Mouse (Mus musculus): ENCODE data around the gene Syt8. TPM values are rescaled to one million over a fixed set of nuclear protein-coding genes. Genes with fewer than 3 reads are reported as not detected.

Gene Syt8
- polyA plus RNA-seq, 1 experiment from 2014 or later = not detected

DNA sequence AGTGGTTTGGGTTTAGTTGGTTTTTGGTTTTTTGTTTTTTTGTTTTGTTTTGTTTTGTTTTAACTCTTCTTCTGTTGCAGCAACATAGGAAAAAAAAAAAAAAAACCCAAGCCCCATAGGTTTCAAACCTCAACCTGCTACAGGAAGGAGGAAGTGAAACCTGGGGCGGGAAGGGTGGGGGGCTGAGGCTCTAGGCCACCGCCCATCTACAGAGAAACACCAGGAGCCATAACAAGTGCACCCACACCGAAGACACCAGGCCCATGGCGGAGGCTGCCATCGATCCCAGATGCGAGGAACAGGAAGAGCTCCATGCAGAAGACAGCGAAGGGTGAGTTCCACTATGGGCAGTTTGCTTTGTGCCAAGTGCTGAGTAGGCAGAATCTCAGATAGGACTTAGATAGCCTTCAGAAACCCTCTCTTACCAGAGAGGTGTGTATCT lies 26.0 kb downstream of the Syt8 start, which contains the start of gene Lsp1:
Lsp1 (plus strand) TSS at position 174 of the 442 bp plus-strand sequence.
- no peaks in the 10 kb centered on the region for H3K27me3 ChIP-seq (ENCODE audit: control insufficient read depth, insufficient read depth, low read length)
- no peak within 1 kb of the TSS for H3K4me3 ChIP-seq (ENCODE audit: low read length)
- H3K4me2 ChIP-seq (replicated peaks; ENCODE audit: low read depth, low read length) = no peak within 1 kb of the TSS
- ATAC-seq (ENCODE audit: low FRiP score, low TSS enrichment) = no peak
- peak within 1 kb of the TSS; percentile 93; the same call in 1 of the 2 replicates for H3K27ac ChIP-seq (ENCODE audit: low read depth, low read length)
- H3K4me1 ChIP-seq (ENCODE audit: control insufficient read depth, insufficient read depth, low read length) = peaks cover 21% of the 10 kb centered on the region
- H3K9ac ChIP-seq (ENCODE audit: low read depth, low read length) = no peak within 1 kb of the TSS
- no peaks in the 10 kb centered on the region for H3K36me3 ChIP-seq (ENCODE audit: control insufficient read depth, insufficient read depth, low read length)
- H3K9me3 ChIP-seq (ENCODE audit: control insufficient read depth, low read length) = no peaks in the 10 kb centered on the region
- WGBS = 95% methylated on average over 7 of the region's 7 CpGs

- H3K27me3 ChIP-seq (ENCODE audit: control insufficient read depth, insufficient read depth, low read length) = no peaks in the 10 kb centered on the region
- 90% methylated on average over 2 of the region's 2 CpGs for WGBS
- no peaks in the 10 kb centered on the region for H3K9me3 ChIP-seq (ENCODE audit: control insufficient read depth, low read length)
- H3K4me1 ChIP-seq (ENCODE audit: control insufficient read depth, insufficient read depth, low read length) = peaks cover 17% of the 10 kb centered on the region
- H3K4me3 ChIP-seq (ENCODE audit: low read length) = no peak overlapping the region
- no peak overlapping the region for H3K9ac ChIP-seq (ENCODE audit: low read depth, low read length)
- H3K4me2 ChIP-seq (replicated peaks; ENCODE audit: low read depth, low read length) = no peak overlapping the region
- ATAC-seq (ENCODE audit: low FRiP score, low TSS enrichment) = no peak
- no peaks in the 10 kb centered on the region for H3K36me3 ChIP-seq (ENCODE audit: control insufficient read depth, insufficient read depth, low read length)
- no peak overlapping the region for H3K27ac ChIP-seq (ENCODE audit: low read depth, low read length)
These were observed 26.8 kb downstream of the Syt8 start for GRCm38 (mm10) chr7:142461446-142461845.

DNA sequence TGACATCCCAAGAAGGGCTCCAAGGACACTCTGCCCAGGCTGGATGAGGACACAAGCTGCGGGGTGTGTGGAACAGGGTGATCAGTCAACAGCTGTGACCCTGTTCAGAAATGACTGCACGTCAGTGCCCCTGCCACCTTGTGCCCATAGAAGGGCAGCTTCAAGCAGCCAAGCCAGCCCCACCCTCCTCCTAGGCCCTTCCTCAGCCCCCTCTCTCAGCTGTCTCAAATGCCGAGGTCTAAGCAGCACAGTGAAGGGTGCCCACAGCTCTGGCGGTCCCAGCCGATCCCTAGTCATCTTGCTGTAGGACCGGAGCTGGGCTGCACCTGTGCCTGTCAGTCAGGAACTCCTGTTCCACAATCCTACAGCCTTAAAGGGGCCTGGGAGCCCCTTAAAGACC lies 27.5 kb downstream of the Syt8 start:
- no peaks in the 10 kb centered on the region for H3K9me3 ChIP-seq (ENCODE audit: control insufficient read depth, low read length)
- 89% methylated on average over 6 of the region's 6 CpGs for WGBS
- no peaks in the 10 kb centered on the region for H3K27me3 ChIP-seq (ENCODE audit: control insufficient read depth, insufficient read depth, low read length)
- H3K4me3 ChIP-seq (ENCODE audit: low read length) = no peak overlapping the region
- no peaks in the 10 kb centered on the region for H3K36me3 ChIP-seq (ENCODE audit: control insufficient read depth, insufficient read depth, low read length)
- peaks cover 9% of the 10 kb centered on the region for H3K4me1 ChIP-seq (ENCODE audit: control insufficient read depth, insufficient read depth, low read length)
- ATAC-seq (ENCODE audit: low FRiP score, low TSS enrichment) = no peak
- H3K4me2 ChIP-seq (replicated peaks; ENCODE audit: low read depth, low read length) = no peak overlapping the region
- H3K27ac ChIP-seq (ENCODE audit: low read depth, low read length) = no peak overlapping the region
- H3K9ac ChIP-seq (ENCODE audit: low read depth, low read length) = no peak overlapping the region

- Histone ChIP-seq H3K27ac (ENCODE audit: low read depth, low read length) (no peak overlapping the region), H3K27me3 (ENCODE audit: control insufficient read depth, insufficient read depth, low read length) (no peaks in the 10 kb centered on the region), H3K4me3 (ENCODE audit: low read length) (no peak overlapping the region), H3K4me2 (replicated peaks; ENCODE audit: low read depth, low read length) (no peak overlapping the region), H3K36me3 (ENCODE audit: control insufficient read depth, insufficient read depth, low read length) (no peaks in the 10 kb centered on the region), H3K4me1 (ENCODE audit: control insufficient read depth, insufficient read depth, low read length) (peaks cover 5% of the 10 kb centered on the region), H3K9me3 (ENCODE audit: control insufficient read depth, low read length) (no peaks in the 10 kb centered on the region), H3K9ac (ENCODE audit: low read depth, low read length) (no peak overlapping the region)
- ATAC-seq (ENCODE audit: low FRiP score, low TSS enrichment) = no peak
- WGBS = 70% methylated on average over 4 of the region's 4 CpGs
These were observed 28.0 kb downstream of the Syt8 start for GRCm38 (mm10) chr7:142462594-142463078.

DNA sequence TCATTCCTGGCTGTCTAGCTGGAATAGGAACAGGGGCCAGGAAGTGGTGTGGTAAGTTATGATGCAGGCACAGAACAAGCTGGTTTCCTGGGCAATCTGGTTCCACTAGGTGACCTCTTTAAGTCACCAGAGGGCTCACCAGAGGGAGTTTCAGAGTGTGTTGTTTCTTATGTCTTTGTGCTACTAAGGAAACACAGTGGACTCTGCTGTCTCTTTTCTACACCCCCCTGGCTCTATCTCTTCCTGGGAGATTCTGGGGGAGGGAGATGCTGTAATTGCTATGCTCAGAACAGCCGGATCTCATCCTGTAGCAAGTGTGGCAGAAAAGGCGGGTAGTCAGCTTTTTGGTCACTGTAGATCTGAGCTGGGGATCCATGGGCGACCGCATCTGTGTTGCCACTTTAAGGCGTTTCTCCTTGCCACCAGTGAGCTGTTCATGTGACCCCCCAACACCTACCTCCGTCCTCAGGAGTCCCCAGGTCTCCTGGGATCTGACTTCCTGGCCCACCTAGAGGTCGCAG lies 35.6 kb downstream of the Syt8 start:
- Histone ChIP-seq H3K4me2 (replicated peaks; ENCODE audit: low read depth, low read length) (no peak overlapping the region), H3K4me3 (ENCODE audit: low read length) (no peak overlapping the region), H3K9me3 (ENCODE audit: control insufficient read depth, low read length) (no peaks in the 10 kb centered on the region), H3K4me1 (ENCODE audit: control insufficient read depth, insufficient read depth, low read length) (peaks cover 51% of the 10 kb centered on the region), H3K36me3 (ENCODE audit: control insufficient read depth, insufficient read depth, low read length) (no peaks in the 10 kb centered on the region), H3K9ac (ENCODE audit: low read depth, low read length) (peak overlapping the region; percentile 37; the same call in 1 of the 2 replicates), H3K27me3 (ENCODE audit: control insufficient read depth, insufficient read depth, low read length) (no peaks in the 10 kb centered on the region), H3K27ac (ENCODE audit: low read depth, low read length) (peak overlapping the region; percentile 95)
- 39% methylated on average over 7 of the region's 7 CpGs for WGBS
- ATAC-seq (ENCODE audit: low FRiP score, low TSS enrichment) = no peak

- peak overlapping the region; percentile 95 for H3K27ac ChIP-seq (ENCODE audit: low read depth, low read length)
- no peaks in the 10 kb centered on the region for H3K27me3 ChIP-seq (ENCODE audit: control insufficient read depth, insufficient read depth, low read length)
- H3K4me1 ChIP-seq (ENCODE audit: control insufficient read depth, insufficient read depth, low read length) = peaks cover 56% of the 10 kb centered on the region
- no peaks in the 10 kb centered on the region for H3K9me3 ChIP-seq (ENCODE audit: control insufficient read depth, low read length)
- H3K36me3 ChIP-seq (ENCODE audit: control insufficient read depth, insufficient read depth, low read length) = no peaks in the 10 kb centered on the region
- ATAC-seq (ENCODE audit: low FRiP score, low TSS enrichment) = peak; percentile 82
- 9% methylated on average over 4 of the region's 4 CpGs for WGBS
- H3K4me2 ChIP-seq (replicated peaks; ENCODE audit: low read depth, low read length) = peak overlapping the region; percentile 56; the same call in 1 of the 2 replicates
- H3K4me3 ChIP-seq (ENCODE audit: low read length) = no peak overlapping the region
- peak overlapping the region; percentile 72; the same call in 1 of the 2 replicates for H3K9ac ChIP-seq (ENCODE audit: low read depth, low read length)
These were observed 36.3 kb downstream of the Syt8 start for GRCm38 (mm10) chr7:142470808-142471413.

DNA sequence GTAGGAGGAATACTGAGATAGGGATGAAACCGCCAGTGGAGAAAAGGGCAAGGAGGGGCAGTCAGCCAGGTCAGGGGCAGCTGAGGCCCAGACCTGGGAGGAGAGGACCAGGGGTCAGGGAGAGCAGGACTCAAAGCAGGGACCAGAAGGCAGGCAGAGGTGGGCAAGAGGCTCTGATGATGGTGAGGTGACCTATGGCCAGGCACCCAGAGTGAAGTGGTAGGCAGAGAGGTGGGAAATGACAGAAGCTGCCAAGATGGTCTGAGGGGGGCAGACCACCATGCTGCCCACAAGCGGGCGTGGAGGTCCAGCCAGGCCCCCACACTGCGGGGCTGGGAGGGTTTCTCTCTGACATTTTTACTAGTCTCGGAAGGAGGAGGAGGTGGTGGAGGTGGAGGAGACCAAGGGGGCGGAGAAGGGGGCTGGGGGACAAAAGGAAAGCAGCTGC lies 36.8 kb downstream of the Syt8 start:
- peaks cover 60% of the 10 kb centered on the region for H3K4me1 ChIP-seq (ENCODE audit: control insufficient read depth, insufficient read depth, low read length)
- peak overlapping the region; percentile 56 for H3K4me2 ChIP-seq (replicated peaks; ENCODE audit: low read depth, low read length)
- ATAC-seq (ENCODE audit: low FRiP score, low TSS enrichment) = peak; percentile 80
- H3K36me3 ChIP-seq (ENCODE audit: control insufficient read depth, insufficient read depth, low read length) = no peaks in the 10 kb centered on the region
- H3K9ac ChIP-seq (ENCODE audit: low read depth, low read length) = peak overlapping the region; percentile 72; the same call in 1 of the 2 replicates
- H3K4me3 ChIP-seq (ENCODE audit: low read length) = no peak overlapping the region; the same call in 1 of the 2 replicates
- no peaks in the 10 kb centered on the region for H3K9me3 ChIP-seq (ENCODE audit: control insufficient read depth, low read length)
- peak overlapping the region; percentile 95 for H3K27ac ChIP-seq (ENCODE audit: low read depth, low read length)
- 21% methylated on average over 6 of the region's 6 CpGs for WGBS
- H3K27me3 ChIP-seq (ENCODE audit: control insufficient read depth, insufficient read depth, low read length) = no peaks in the 10 kb centered on the region

DNA sequence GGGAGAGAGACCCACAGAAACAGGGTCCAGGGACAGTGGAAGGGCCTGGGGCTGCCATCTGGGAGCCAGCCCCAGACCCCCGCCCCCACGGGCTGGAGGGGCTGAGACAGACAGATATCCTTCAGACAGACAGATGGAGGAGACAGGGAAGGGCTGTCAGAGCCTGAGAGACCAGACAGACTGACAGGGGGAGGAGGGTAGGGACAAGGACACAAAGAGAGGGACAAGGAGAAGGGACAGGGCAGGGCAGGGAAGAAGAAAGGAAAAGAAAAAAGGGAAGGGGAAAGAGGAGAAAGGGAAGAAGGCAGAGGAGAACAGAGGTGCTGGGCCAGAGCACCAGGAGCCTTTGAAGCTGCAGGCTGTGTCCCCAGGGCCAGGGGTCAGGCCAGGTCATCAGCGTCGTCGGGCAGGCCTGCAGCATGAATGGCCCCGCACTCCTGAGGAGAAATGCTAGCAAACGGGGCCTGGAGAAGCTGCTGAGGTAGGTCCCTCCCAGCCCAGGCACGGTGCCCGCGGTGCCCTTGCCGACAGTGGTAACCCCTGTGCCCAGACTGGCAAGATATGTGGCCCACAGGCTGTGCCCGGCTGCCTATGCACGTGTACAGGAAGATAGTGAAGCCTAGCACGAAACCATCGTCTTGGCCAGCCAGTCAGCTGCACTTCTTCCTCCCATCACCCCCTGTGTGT lies 37.4 kb downstream of the Syt8 start:
- Histone ChIP-seq H3K27ac (ENCODE audit: low read depth, low read length) (peak overlapping the region; percentile 95), H3K27me3 (ENCODE audit: control insufficient read depth, insufficient read depth, low read length) (no peaks in the 10 kb centered on the region), H3K4me1 (ENCODE audit: control insufficient read depth, insufficient read depth, low read length) (peaks cover 66% of the 10 kb centered on the region), H3K4me2 (replicated peaks; ENCODE audit: low read depth, low read length) (peak overlapping the region; percentile 56), H3K9me3 (ENCODE audit: control insufficient read depth, low read length) (no peaks in the 10 kb centered on the region), H3K9ac (ENCODE audit: low read depth, low read length) (peak overlapping the region; percentile 72), H3K4me3 (ENCODE audit: low read length) (peak overlapping the region; percentile 33), H3K36me3 (ENCODE audit: control insufficient read depth, insufficient read depth, low read length) (no peaks in the 10 kb centered on the region; the same call in 1 of the 2 replicates)
- peak; percentile 4 for ATAC-seq (ENCODE audit: low FRiP score, low TSS enrichment)
- WGBS = 13% methylated on average over 15 of the region's 15 CpGs

Measured in kidney, embryonic 14.5 days (tissue).